Mouse (Mus musculus) heart, embryonic 16.5 days (tissue): ENCODE results near the gene Kcnip1. TPM values are rescaled to one million over a fixed set of nuclear protein-coding genes. Genes with fewer than 3 reads are reported as not detected.

Experiments used
- ATAC-seq: fragments of 200-750 bp; cut with Nextera tagmentation; replicated peaks from 2 replicates; pipeline ENCODE4 v1.8.0; 2017; ENCODE audit warnings: moderate number of reproducible peaks; ENCODE audit not compliant: insufficient read depth, low FRiP score; ENCODE audit errors: extremely low read depth
- H3K27ac ChIP-seq: fragments of 300-500 bp; sonication (generic); 2 replicates; pipeline ENCODE4 v1.5.1; 2014; ENCODE audit warnings: mild to moderate bottlenecking, low read length, control low read depth, moderate library complexity
- H3K27me3 ChIP-seq: fragments of 300-500 bp; sonication (generic); 2 replicates; pipeline ENCODE4 v1.6.1; 2014; ENCODE audit warnings: low read length, mixed read lengths; ENCODE audit not compliant: control insufficient read depth, insufficient read depth
- H3K36me3 ChIP-seq: fragments of 300-500 bp; sonication (generic); 2 replicates; pipeline ENCODE4 v1.6.1; 2014; ENCODE audit not compliant: control insufficient read depth, insufficient read depth
- H3K4me1 ChIP-seq: fragments of 300-500 bp; sonication (generic); 2 replicates; pipeline ENCODE4 v1.6.1; 2014; ENCODE audit warnings: low read length, mixed read lengths; ENCODE audit not compliant: control insufficient read depth, insufficient read depth
- H3K4me2 ChIP-seq: fragments of 300-500 bp; sonication (generic); 2 replicates; pipeline ENCODE4 v1.6.1; 2014; ENCODE audit warnings: low read depth, mild to moderate bottlenecking, control low read depth, low read length
- H3K4me3 ChIP-seq: fragments of 300-500 bp; sonication (generic); 2 replicates; pipeline ENCODE4 v1.5.1; 2014; ENCODE audit warnings: mild to moderate bottlenecking, control low read depth, low read length
- H3K9ac ChIP-seq: fragments of 300-500 bp; sonication (generic); 2 replicates; pipeline ENCODE4 v1.6.1; 2014; ENCODE audit warnings: low read length, control low read depth
- H3K9me3 ChIP-seq: fragments of 300-500 bp; sonication (generic); replicated peaks from 2 replicates; pipeline ENCODE4 v1.6.1; 2016; ENCODE audit warnings: low read length; ENCODE audit not compliant: control insufficient read depth
- WGBS: fragments of 180-500 bp; shearing (Covaris S2); extraction: QIAGEN DNeasy Blood & Tissue Kit; methylation state at CpG from one replicate; pipeline ENCODE4 v1.1.7; 2014; 5-methylcytosine and 5-hydroxymethylcytosine counted together
- polyA plus RNA-seq: library from polyadenylated mRNA; unstranded; fragments of >200 nt; fragmentation: Nextera tagmentation; extraction: Ambion mirVana; gene quantifications from 2 replicates; pipeline ENCODE4 v1.2.1, GENCODE M21; 2015

Gene Kcnip1
- polyA plus RNA-seq, 1 experiment from 2014 or later: 0.20 TPM

DNA sequence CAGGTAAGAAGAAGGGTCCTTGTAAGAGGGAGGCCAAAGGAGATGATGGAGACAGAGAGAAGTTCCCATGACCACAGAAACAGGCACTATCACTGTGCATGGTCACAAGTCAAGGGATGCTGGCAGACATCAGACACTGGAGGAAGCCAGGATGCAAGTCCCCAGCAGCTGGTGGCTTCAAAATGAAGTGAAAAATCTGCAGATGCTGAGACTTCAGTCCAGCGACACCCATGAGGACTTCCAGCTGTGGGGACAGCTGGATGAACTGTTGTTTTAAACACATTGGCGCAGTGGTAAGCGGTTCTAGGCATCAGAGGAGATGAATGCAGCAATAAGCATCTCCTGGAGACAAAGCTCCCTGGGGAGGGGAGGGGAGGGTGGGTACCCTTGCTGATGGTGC is 246.6 kb downstream of the Kcnip1 start:
- no peaks in the 10 kb centered on the region for H3K4me1 ChIP-seq
- H3K36me3 ChIP-seq: no peaks in the 10 kb centered on the region
- H3K4me3 ChIP-seq: no peak overlapping the region
- no peaks in the 10 kb centered on the region for H3K27me3 ChIP-seq
- no peaks in the 10 kb centered on the region for H3K9me3 ChIP-seq
- H3K4me2 ChIP-seq: no peak overlapping the region
- no peak overlapping the region for H3K27ac ChIP-seq
- 69% methylated on average over 3 of the region's 3 CpGs for WGBS
- no peak overlapping the region for H3K9ac ChIP-seq
- ATAC-seq: no peak

DNA sequence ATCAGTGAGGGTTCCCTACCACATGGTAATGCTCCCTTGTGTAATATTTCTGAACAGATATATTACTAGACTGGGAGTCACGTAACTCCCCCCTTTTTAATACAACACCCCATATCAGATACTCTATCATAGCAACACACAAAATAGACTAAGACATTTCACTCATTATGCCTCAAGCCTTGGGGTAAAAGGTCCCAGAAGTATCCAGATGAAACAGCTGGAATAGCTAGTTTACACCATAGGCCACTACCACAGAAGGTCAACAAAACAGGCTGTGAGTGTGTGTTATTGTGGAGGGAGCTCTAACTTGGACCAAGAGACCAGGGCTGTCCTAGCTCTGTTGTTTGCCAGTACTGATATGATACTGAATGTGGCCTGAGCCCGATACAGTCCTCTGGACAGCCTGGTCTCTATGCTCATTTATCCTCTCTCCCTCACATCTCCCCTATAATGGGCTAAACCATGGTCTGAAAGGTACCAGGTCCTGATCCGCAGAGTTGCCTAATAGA is 247.1 kb downstream of the Kcnip1 start:
- ATAC-seq: no peak
- no peaks in the 10 kb centered on the region for H3K9me3 ChIP-seq
- H3K4me2 ChIP-seq: no peak overlapping the region
- H3K9ac ChIP-seq: no peak overlapping the region
- WGBS: 78% methylated on average over 3 of the region's 3 CpGs
- H3K4me1 ChIP-seq: no peaks in the 10 kb centered on the region
- no peaks in the 10 kb centered on the region for H3K36me3 ChIP-seq
- no peak overlapping the region for H3K27ac ChIP-seq
- no peak overlapping the region for H3K4me3 ChIP-seq
- H3K27me3 ChIP-seq: no peaks in the 10 kb centered on the region

DNA sequence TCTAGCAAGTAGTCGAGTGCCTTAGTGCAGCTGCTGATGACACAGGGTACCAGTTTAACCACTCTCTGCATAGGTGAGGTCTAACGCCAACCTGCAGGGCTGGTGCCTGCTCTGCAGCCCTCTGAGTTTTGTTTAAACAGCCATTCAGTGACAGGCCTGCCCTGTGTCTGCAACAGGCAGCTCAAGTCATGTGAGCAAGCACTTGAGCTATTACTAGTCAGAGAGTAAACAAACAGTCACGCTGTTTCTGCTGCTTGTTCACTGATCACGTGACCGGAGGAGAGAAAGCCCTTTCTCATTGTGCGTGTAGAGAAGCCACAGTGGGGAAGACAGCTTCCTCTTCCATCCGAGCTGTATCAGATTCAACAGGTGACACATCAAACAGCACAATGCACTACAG is 248.5 kb downstream of the Kcnip1 start:
- H3K4me2 ChIP-seq: no peak overlapping the region

DNA sequence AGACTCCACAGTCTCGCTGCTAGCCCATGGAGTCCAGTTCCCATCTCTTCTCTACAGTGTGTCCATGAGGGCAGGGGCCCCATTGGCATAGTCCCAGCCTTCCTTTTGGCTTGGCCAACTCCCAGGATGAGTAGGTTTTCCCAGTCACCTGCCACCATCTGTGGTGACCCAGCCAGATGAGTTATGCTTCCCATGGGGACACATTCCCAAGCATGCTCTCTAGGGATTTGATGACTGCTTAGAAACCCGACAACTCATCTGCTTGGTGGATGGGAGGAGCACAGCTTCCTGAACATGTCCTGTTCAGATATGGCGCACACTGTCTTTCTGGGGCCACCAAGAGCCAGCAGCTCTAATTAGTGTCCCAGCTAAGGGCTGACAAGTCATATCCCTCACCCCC is 252.8 kb downstream of the Kcnip1 start:
- ATAC-seq: no peak
- WGBS: 66% methylated on average over 3 of the region's 3 CpGs
- Histone ChIP-seq H3K27me3 (peaks cover 4% of the 10 kb centered on the region), H3K36me3 (no peaks in the 10 kb centered on the region), H3K9ac (no peak overlapping the region), H3K9me3 (no peaks in the 10 kb centered on the region), H3K4me3 (no peak overlapping the region), H3K4me2 (no peak overlapping the region), H3K27ac (no peak overlapping the region), H3K4me1 (no peaks in the 10 kb centered on the region)

More for the DNA sequence above, 248.5 kb downstream of the Kcnip1 start:
- H3K4me1 ChIP-seq: no peaks in the 10 kb centered on the region
- no peaks in the 10 kb centered on the region for H3K9me3 ChIP-seq
- no peak for ATAC-seq
- no peaks in the 10 kb centered on the region for H3K27me3 ChIP-seq
- no peak overlapping the region for H3K27ac ChIP-seq
- 29% methylated on average over 7 of the region's 7 CpGs for WGBS
- H3K9ac ChIP-seq: no peak overlapping the region
- no peaks in the 10 kb centered on the region for H3K36me3 ChIP-seq
- no peak overlapping the region for H3K4me3 ChIP-seq

- Histone ChIP-seq H3K9me3 (no peaks in the 10 kb centered on the region), H3K36me3 (no peaks in the 10 kb centered on the region), H3K4me2 (no peak overlapping the region), H3K27ac (no peak overlapping the region), H3K4me3 (no peak overlapping the region), H3K4me1 (no peaks in the 10 kb centered on the region), H3K27me3 (peaks cover 9% of the 10 kb centered on the region), H3K9ac (no peak overlapping the region)
- ATAC-seq: no peak
- WGBS: 71% methylated on average over 10 of the region's 10 CpGs
Measured at GRCm38 (mm10) chr11:33736426-33736825, 256.5 kb downstream of the Kcnip1 start.

DNA sequence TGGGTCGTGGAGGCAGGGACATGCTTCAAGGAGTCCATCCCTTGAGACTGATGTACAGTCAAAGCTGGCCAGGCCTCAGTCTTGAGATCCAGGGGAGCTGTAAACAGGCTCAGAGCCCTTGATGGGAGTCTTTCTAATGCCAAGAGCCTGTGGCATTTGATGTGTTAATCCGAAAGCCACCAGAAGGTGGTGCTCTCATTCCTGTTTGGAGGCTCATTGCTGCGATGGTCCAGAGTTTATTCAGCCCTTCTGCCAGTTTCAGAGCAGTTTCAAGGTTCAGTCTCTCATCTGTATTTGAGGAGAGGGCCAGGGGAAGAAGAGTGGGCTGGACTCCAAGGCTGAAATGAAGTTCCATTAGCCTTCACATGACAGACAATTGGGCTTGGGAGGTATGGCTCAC is 259.7 kb downstream of the Kcnip1 start:
- 6% methylated on average over 3 of the region's 3 CpGs for WGBS
- no peaks in the 10 kb centered on the region for H3K36me3 ChIP-seq
- no peak for ATAC-seq
- no peaks in the 10 kb centered on the region for H3K9me3 ChIP-seq
- no peak overlapping the region for H3K27ac ChIP-seq
- H3K27me3 ChIP-seq: peaks cover 9% of the 10 kb centered on the region
- no peak overlapping the region for H3K9ac ChIP-seq
- H3K4me3 ChIP-seq: no peak overlapping the region
- no peaks in the 10 kb centered on the region for H3K4me1 ChIP-seq
- no peak overlapping the region for H3K4me2 ChIP-seq

DNA sequence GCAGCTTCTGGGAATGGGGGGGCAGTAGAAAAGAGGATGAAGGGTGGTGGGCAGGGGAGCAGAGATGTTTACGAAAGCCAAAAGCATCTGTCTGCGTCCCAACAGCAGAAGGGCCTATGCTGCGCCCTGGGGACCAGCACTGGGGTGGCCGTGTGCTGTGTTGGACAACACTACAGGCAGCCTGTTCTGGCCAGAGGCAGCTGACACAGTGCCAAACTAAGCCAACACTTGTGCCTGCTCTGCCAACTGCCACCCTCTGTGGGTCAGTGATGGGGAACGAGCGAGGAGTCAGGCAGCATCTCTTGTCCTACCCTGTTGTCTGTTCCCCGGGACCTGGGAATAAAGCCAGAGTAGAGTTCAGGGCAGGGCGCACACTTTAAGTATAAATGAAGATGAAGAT is 260.6 kb downstream of the Kcnip1 start:
- H3K4me3 ChIP-seq: no peak overlapping the region
- no peak overlapping the region for H3K9ac ChIP-seq
- H3K27me3 ChIP-seq: peaks cover 9% of the 10 kb centered on the region
- H3K27ac ChIP-seq: no peak overlapping the region
- ATAC-seq: no peak
- H3K4me2 ChIP-seq: no peak overlapping the region
- no peaks in the 10 kb centered on the region for H3K9me3 ChIP-seq
- H3K36me3 ChIP-seq: no peaks in the 10 kb centered on the region
- WGBS: 83% methylated on average over 8 of the region's 8 CpGs
- no peaks in the 10 kb centered on the region for H3K4me1 ChIP-seq

- H3K4me3 ChIP-seq: no peak overlapping the region
- H3K27ac ChIP-seq: no peak overlapping the region
- no peak overlapping the region for H3K4me2 ChIP-seq
- H3K27me3 ChIP-seq: peaks cover 6% of the 10 kb centered on the region; the same call in 1 of the 2 replicates
- H3K9me3 ChIP-seq: peaks cover 5% of the 10 kb centered on the region; the same call in 1 of the 2 replicates
- no peak for ATAC-seq
- WGBS: 25% methylated on average over 7 of the region's 7 CpGs
- H3K36me3 ChIP-seq: no peaks in the 10 kb centered on the region
- no peaks in the 10 kb centered on the region for H3K4me1 ChIP-seq
- no peak overlapping the region for H3K9ac ChIP-seq
Measured at GRCm38 (mm10) chr11:33721297-33721696, 271.7 kb downstream of the Kcnip1 start.

GRCm38 (mm10) chr11:33706777-33707176 is 286.2 kb downstream of the Kcnip1 start:
- H3K9ac ChIP-seq: no peak overlapping the region
- no peak overlapping the region for H3K27ac ChIP-seq
- H3K36me3 ChIP-seq: no peaks in the 10 kb centered on the region
- no peaks in the 10 kb centered on the region for H3K4me1 ChIP-seq
- ATAC-seq: no peak
- 22% methylated on average over 4 of the region's 4 CpGs for WGBS
- no peaks in the 10 kb centered on the region for H3K27me3 ChIP-seq
- H3K4me3 ChIP-seq: no peak overlapping the region
- H3K4me2 ChIP-seq: no peak overlapping the region
- H3K9me3 ChIP-seq: no peaks in the 10 kb centered on the region
